Mouse (Mus musculus): Measurements from ENCODE around the gene Kcnip4.
A peak's percentile ranks its signal among the peaks of the same experiment; 100 is the strongest.

Kcnip4 gene

DNA sequence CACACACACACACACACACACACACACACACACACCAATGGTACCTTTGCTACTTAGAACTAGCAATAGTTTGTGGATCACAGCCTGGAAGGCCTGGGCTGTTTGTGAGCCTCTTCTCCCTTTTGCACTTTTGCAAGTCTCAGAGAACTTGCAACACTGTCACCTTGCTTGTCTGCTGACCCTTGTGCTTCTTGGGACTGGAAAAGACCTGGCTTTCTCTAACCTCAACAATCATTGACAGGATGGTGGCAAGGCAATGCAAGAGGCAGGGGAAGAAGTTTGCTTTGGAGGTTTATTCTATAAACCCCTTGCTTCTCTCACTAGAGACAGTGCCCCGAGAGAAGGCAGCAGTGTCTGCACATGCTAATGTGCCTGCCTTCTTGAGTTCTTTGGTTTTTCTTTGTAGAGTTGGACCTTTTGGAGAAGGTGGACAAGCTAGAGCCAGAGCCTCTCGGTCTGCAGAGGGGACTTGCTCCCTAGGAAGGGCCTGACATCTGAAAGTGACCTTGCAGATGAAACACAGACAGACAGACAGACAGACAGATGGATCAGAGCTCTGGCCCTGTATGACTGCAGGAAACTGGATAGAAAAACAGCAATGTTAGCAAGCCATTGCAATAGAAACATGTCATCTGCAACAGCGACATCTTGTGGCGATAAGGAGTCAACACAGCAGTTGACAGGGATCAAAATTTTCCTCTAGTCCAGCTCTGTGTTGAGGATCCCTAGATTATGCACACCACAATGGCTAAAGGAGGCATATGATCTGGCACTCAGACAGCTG is 174.4 kb downstream of the Kcnip4 start:
- DNase-seq = peak; percentile 78

DNA sequence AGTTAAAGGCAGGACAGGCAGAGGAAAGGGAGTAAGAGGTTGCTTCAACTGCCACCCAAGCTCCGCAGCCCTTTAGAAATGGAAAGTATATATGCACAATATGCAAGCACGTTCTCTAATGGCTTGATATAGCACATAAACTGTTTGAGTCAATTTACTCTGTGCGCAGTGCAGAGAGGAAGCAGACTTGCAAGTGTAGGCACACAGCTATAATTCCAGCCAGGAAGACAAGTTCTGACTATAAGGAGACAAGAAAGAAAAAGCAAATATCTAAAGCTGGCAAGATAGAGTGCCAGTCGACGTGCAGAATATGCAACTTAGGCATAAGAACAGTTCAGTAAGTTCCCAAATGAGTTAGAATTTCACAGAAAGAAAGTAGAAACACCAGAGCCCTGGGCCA is 175.2 kb downstream of the Kcnip4 start:
- DNase-seq = peak; percentile 8

DNA sequence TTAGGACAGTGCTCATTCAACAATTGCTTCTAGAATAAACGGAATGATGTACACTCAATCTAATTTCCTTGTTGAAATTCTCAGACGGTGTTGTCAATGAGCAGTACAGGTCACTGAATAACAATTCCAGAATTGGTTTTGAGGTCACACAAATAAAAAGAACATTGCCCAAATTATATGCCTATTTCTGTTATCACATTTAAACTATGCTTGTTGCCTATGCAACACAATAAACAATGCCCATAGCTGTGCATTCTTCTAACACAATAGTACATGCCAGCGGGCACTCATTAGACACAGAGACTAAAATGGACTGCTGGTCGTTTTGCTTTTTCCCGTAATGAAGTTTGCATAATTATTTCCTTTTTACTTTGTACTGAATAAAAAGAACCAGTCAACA is 176.2 kb downstream of the Kcnip4 start:
- DNase-seq = peak; percentile 82

DNA sequence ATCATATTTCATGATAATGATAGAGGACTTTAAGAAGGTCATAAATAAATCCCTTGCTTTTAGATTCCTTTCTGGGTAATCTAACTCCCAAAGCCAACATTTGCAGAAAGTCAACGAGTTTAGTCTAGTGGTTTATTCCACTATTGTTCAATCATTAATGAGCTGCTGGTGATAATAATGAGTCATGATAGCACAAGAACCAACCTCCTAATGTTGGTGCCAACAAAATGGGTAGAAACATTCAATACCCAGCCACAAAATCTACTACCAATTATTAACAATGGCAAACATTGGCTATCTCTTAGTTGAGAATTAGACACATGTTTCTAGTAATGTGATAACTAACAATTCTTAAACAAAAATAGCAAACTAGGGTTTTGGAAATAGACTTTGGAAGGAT is 180.1 kb downstream of the Kcnip4 start:
- DNase-seq = no peak

DNA sequence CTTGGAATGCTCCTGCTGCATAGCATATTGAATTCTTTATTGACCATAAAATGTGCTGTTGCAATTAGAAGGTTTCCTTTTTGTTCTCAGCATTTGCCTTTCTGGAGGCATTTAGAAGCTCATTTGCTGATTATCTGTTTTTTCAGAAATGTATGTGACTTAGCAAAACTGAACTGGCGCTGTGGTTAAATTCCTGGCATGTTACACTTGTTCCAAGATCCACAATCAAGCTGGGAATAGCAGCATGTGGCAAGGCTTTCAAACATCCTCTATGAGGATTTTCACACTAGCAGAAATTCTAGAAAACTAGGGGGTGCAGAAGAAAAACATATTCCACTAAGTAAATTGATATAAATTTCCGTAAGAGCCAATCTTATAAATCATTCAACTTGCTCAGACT is 187.5 kb downstream of the Kcnip4 start:
- DNase-seq = no peak

DNA sequence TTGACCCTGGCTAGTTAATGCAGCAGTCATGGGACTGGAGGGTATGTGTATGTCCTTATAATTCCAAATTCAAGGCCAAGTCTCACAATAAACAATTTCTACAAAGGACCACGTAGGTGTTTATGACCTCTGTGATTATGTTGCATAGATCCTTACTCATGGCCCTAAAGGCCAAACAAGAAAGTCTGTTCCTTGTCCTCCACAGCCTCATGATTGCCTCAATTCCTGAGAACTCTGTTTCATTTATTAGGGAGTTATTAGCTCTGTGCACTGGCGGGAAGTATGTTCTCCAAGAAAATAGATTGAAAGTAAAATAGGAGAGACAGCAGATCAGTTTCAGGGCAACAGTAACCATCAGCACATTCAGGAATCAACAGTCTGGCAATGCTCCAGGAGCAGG is 191.6 kb downstream of the Kcnip4 start:
- DNase-seq = no peak

DNA sequence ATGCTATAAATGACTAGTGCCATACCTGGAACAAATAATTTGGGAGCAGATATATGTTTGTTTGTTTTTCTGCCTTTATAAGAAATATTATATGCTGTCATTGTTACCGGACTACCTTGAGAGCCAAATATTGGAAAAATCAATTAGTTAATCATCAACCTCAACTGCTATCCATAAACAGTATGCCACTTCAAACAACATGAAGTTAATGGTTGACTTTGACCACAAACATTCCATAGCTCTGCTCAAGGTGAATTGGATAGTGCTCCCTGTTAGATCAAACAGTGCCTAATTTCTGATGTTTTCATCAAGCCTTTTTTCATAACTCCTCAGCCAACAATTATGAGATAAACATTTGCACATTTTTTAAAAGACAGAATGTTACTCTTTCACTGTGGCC is 195.7 kb downstream of the Kcnip4 start:
- no peak for DNase-seq

DNA sequence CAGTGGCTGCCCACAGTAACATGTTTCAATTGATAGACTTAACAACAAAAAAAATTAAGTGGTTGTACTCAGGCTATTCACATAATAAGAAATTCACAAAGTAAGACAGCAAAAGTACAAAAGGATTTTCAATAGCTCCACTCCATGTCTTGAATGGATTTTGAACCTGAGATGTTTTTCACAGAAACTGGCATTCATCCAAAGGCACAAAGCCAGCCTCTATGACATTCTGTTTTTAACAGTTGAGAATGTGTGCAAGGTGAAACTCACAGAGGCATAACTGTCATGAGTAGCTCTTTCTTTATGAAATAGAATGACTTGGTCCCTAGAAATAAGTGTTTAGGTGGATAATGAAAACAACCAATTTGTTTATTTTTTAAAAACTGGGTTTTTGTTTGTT is 206.0 kb downstream of the Kcnip4 start:
- DNase-seq = no peak

DNA sequence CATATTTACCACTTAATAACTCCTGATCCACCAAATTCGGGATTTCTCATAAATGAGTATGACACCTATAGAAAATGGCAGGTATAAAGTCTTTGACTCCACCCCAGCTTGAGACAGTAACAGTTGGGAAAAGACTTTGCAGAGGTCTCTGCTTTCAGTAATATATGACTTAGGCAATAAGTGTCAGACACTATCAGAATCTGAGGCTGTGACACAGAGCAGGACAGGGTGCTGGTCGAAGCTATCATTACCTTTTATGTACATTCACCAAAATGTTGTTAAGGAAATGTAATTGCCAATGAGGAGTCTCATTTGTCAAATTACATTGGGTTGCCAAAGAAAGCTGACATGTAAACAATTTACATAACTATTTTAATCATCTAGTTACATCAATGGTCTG is 206.8 kb downstream of the Kcnip4 start:
- no peak for DNase-seq

DNA sequence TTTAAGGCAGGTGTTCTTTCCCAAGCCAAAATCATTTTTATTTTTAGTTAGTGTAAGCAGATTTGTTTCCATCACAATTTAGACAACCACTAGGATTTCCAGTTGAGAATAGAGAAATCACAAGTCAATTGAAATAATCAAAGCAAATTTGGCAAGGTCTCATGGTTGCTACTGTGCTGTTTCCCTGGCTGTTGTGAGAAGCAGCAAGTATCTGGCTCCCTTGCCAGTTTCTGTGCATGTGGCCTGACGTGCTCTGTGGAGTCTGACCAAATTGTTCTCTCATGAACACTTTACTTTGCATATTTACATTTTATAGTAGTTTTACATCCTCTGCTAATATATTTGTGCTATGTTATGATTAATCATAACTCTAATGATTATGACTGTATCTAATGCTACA is 217.9 kb downstream of the Kcnip4 start:
- no peak for DNase-seq

DNA sequence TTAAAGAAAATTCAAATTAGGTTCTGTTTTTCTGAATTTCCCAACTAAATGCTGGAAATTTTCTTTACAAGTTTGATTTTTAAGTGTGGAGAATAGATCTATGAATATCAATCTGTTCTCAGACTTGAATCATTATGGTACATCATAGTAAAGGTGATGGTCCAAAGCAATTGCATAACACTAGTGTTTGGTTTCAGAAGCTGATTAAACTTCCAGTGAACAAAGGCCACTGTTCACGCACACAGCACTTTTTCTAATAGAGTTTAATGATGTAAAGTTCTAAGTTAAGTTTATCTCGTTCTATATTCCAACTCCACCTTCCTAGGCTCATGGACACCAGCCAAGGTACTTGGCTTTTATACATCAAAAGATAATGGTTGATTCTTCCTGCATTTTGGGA is 219.4 kb downstream of the Kcnip4 start:
- no peak for DNase-seq

DNA sequence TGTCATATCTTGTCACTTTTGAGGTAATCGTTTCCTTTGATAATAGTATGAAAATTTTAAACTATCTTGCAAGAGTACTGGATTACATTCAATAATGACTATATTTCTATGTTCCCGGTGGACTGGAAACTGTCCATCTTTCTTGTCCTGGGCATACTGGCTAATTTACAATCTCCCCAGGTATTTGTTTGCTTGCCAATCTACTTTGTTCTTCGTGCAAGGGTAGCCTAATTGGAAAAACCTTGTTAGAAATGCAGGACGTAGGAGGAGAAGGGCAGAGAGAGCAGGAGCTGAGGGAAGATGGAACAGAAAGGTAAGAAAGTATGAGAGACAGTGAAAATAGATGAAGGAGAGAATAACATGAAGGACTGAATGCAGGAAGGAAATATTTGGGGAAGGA is 226.1 kb downstream of the Kcnip4 start:
- no peak for DNase-seq

DNA sequence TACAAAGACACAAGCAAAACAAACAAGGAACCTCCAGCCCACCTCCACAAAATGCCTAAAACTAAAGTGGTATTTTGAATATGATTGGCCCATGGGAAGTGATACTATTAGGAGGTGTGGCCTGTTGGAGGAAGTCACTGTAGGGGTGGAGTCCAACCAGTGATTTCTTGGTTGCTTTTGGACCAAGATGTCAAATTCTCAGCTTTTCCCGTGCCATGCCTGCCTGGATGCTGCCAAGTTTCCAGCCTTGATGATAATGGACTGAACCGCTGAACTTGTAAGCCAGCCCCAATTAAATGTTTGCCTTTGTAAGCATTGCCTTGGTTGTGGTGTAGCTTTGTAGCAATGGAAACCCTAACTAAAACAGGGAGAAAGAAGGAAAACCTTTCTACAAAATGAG is 232.3 kb downstream of the Kcnip4 start:
- DNase-seq = no peak

DNA sequence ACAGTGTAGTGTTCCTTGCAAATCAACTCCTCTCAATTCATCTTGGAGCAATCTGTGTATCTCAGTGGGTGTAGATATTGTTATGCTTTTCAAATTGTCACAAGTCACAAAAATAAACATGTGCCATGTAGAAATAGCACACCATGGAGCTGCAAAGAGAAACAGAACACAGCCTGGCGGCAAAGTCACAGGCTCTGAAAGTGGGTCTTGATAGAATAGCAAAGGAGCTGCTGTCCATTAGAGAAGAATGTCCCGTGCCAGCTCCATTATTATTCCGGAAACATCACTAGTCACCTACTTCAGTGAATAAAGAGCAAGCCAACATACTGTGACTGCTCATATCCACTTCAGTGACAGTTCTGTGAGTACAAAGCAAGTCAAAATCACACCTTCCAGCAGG is 232.9 kb downstream of the Kcnip4 start:
- no peak for DNase-seq

DNA sequence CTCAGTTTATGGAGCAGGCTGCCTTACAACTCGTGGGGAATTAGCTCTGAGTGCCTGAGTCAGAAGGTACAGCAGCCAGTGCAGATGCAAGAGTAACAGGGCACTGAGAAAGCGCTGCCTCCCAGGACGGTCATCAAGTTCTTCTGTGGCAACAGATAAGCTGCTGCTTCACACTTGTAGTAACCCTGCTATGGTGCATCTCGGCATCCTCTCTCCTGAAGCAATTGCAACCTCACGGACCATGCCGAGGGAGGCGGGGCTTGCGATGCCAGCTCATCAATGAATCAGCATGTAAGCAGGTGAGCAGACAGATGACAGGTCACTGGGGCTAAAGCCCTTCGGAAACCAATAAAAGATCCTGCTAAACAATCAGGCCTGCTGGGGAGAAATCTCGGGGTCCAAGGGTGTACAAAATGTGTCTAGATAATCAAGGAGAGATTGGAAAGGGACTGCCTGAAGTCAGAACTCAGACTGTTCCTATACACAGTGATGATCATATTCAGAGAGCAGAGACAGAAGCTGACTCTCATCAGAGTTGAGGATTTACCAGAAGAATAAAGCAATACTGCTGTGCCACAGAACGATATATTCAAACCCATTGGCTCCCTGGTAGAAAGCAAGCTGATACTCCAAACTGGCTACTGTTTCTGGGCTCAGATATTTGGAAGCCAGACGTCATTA is 239.1 kb downstream of the Kcnip4 start:
- DNase-seq = peak; percentile 21

DNA sequence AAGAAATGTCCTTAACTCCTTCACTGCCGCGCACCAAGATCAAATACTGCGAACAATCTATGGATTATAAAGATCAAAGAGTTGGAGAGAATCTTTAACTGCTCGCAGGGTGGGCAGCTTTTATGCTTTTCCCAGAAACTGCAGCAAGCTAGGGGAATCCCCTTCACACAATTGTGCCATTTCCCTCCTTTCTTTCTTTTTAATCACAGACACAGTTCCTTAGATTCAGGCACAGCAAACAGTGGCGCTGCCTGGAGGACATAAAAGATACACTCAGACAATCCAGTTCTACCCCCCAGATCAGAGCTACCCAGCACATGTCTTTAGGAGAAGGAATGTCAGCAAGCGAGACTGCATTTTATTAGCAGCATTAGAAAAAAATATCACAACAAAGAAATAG is 239.9 kb downstream of the Kcnip4 start:
- peak; percentile 3 for DNase-seq

DNA sequence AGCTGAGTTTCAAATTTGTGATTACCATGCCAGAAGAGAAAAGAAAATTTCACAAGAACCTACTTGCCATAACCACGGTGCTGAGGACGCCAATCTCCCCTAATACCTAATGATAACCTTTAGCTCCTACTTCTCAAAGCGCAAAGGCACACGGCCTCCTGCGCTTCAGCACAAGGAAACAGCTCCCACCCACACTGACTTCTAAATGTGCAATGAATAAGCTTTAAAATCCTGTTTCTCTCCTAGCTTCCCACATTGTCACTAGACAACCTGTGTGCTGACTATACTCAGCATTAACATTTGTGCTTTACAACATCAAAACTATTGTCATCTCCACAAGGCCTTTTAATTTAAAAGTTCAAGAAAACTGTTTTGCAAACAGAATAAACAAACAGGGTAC is 241.3 kb downstream of the Kcnip4 start:
- DNase-seq = no peak

DNA sequence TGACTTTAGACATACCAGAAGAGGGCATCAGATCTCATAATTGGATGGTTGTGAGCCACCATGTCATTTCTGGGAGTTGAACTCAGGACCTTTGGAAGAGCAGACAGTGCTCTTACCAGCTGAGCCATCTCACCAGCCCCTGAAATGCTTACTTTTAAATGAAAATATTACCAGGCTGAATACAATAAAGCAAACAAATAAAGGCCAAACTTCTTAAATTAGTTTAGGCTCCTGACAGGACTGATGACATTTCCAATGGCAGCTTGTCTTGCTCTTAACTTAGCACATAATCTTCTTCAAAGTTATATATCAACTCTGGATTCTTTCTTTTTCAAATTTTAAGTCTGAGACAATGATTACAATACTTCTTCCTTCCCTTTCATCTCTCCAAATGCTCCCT is 252.8 kb downstream of the Kcnip4 start:
- DNase-seq = no peak

DNA sequence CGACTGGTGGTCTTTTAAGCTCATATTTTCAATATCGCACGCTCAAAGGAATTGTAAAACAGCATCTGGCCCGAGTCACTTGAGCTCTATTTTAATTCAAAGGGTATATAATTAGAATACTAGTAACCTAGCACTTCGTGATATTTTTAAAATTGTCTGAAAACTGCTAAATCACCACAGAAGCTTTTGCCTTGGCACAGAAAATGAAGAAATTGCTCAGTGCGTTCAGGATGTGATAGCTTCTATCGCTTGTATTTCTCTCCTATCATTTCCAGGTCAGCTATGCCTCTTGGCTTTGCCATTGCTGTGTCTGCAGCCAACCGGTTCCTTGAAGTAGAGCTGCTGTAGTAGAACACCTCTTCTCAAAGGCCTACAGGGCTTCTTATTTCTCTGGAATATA is 255.9 kb downstream of the Kcnip4 start:
- no peak for DNase-seq

DNA sequence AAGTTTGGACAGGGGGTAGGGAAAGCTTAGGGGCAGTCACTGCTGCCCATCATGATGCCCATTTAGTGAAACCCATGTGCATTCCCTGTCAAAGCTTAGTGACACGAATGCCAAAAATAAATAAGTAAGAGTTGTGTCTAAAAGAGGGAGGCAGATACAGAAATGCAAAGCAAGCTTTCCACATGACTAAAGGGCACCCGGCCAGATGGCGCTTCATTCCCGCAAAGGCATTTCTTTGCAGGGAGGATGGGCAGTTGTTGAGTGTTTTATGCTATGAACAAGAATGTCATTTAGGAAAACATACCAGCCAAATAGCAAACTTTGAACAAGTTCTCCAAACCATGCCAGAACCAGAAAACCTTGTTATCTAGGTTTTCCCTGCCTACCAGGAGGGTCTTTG is 265.4 kb downstream of the Kcnip4 start:
- DNase-seq = no peak

DNA sequence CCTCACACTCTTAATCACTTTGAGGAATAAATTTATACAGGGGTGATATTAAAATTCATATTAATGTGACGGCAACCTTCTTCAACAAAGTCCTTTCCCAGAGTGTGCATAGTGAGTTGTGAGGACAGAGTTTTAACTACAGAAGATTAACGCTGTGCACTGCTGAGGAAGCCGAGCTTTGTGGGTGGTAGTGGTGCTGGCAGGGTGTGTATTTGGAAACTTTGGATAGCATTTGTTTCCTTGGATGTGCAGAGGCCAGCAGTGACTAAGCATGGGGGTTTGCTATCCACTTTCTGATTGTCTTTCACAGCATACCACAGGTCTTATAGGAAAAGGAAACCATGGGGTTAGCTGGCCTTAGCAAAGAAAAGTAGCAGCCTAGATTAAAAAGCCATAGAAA is 267.9 kb downstream of the Kcnip4 start:
- no peak for DNase-seq

DNA sequence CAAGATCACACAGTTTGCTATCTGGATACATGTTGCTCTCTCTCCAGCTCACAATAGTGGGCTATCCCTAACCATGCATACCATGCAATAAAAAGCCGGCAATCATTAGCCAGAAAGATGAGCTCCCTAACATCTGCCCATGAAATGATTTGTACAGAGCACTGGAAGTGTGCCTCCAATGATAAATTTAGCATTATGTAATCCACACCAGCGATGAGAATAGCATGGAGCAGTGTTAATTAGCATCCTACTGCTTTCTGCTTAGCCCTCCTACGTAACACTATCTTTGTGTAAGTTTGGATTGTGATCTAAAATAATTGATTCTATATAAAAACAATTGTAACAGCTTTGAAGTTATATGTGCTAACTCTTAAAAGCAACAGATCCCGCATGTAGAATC is 268.7 kb downstream of the Kcnip4 start:
- no peak for DNase-seq

DNA sequence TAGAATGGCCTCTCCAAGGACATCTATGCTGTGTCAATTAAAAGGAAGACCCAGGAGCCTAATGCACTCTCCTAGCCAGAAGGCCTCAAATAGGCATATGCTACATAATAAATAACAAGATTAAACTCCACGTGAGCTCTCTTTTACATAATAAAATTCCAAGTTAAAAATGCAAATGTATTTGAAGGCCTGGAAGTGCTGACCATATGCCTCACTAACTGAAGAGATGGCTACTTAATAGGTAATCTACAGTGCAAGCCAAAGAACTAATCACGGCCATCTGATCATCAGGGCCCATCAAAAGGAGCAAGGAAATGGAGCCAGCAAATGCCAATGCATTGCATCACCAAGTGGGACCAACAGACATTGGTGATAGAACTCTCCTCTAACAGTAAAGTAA is 277.6 kb downstream of the Kcnip4 start:
- DNase-seq = no peak

DNA sequence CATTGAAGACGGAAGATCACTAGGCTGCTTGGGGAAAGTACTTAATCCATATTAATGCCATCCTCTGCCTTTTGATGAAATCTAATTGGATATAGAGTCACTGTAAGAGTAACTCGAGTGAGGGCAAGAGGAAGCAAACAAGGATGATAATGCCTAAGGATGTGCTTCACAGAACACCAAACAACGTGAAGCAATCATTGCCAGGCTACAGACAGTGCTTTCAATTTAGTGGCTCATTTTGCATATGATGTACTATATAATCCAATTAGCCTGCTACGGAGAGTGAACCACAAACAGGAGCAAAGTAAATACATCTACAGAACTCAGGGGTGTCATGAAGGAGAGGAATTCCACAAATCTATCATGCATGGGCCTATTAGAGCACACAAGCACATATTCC is 280.3 kb downstream of the Kcnip4 start:
- DNase-seq = no peak

DNA sequence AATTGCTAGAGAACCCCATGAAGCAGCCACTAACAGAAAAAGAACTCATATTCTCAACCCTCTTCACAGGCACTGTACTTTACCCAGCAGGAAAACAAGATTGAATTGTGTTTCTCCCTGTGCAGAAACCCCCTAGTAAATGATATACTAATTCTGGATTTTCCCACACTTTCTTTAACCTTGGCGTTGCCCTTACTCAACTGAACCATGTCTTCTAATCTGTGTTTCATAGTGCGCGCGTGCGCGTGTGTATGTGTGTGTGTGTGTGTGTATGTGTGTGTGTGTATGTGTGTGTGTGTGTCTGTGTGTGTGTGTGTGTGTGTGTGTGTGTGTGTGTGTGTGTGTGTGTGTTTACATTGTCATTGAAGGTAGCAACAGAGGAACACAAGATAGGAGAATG is 283.0 kb downstream of the Kcnip4 start:
- DNase-seq = no peak

Measured in retina, postnatal 1 day (tissue).